Mouse (Mus musculus) erythroblast, embryonic 14.5 days (primary cell): ENCODE measurements at regions not wholly inside any gene's neighbourhood (a gene's known extent, or its start where the extent isn't known, plus 50 kb on each side); places are given as distances from the start of the nearest gene placed in this dataset.

Experiments used
- GATA1 ChIP-seq: IDR thresholded peaks from 2 replicates; pipeline ENCODE4 v1.6.1; 2012; ENCODE audit warnings: low read length, inconsistent platforms, mixed read lengths
- TAL1 ChIP-seq: IDR thresholded peaks from 3 replicates; pipeline ENCODE4 v1.6.1; 2012; ENCODE audit warnings: low read length, inconsistent platforms, mixed read lengths

- TF ChIP-seq GATA1 = no peak
- TF ChIP-seq TAL1 = no peak
Observed at GRCm38 (mm10) chr6:143499259-143500043, 332.4 kb downstream of the Etnk1 start.
